Mouse (Mus musculus): ENCODE data around the gene Mcm8. TPM values are rescaled to one million over a fixed set of nuclear protein-coding genes. Genes with fewer than 3 reads are reported as not detected.
A peak's percentile ranks its signal among the peaks of the same experiment; 100 is the strongest.

Gene Mcm8
- polyA plus RNA-seq, 1 experiment from 2014 or later: 8.7 TPM

DNA sequence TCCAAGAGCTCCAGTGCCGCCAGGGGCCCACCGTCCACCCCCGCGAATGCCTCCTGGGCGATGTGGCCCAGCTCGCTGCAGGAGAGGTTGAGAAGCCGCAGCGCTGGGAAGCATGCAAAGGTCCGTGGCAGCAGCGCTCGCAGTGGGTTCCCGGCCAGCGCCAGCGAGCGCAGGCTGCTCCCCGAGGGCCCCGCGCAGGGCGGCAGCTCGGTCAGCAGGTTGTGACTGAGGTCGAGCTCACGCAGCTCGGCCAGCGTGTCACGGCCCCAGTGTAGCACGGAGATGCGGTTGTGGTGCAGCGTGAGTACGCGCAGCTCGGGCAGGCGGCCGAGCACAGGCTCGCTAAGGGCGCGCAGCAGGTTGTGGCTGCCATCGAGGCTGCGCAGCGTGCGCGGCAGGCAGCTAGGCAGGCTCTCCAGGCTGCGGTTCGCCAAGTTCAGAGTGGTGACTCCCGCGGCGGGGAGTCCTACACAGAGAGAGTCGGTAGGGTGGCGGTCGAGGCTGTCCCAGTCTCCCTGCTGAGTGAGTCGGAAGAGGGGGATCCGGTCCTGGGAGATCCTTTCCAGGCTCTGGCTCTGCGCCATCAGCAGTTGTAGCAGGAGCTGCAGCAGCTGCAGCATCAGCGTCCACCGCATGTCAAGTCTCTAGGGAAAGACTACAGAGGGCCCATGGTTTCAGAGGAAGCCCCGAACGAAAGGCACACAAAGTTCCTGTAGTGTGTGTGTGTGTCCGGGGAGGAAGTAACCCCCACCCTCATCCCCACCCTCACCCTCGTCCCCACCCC, 63.5 kb downstream of the Mcm8 start:
- H3K27me3 ChIP-seq: peaks cover 36% of the 10 kb centered on the region
- H3K4me2 ChIP-seq (replicated peaks): peak overlapping the region; percentile 98
- H3K4me1 ChIP-seq: peaks cover 11% of the 10 kb centered on the region
- H3K4me3 ChIP-seq: peak overlapping the region; percentile 54
- H3K9ac ChIP-seq (replicated peaks): peak overlapping the region; percentile 44
- H3K27ac ChIP-seq (replicated peaks): no peak overlapping the region
- under 1% methylated on average over 58 of the region's 58 CpGs for WGBS
- H3K9me3 ChIP-seq: no peaks in the 10 kb centered on the region
- no peaks in the 10 kb centered on the region for H3K36me3 ChIP-seq
- peak; percentile 91 for ATAC-seq (replicated peaks)

DNA sequence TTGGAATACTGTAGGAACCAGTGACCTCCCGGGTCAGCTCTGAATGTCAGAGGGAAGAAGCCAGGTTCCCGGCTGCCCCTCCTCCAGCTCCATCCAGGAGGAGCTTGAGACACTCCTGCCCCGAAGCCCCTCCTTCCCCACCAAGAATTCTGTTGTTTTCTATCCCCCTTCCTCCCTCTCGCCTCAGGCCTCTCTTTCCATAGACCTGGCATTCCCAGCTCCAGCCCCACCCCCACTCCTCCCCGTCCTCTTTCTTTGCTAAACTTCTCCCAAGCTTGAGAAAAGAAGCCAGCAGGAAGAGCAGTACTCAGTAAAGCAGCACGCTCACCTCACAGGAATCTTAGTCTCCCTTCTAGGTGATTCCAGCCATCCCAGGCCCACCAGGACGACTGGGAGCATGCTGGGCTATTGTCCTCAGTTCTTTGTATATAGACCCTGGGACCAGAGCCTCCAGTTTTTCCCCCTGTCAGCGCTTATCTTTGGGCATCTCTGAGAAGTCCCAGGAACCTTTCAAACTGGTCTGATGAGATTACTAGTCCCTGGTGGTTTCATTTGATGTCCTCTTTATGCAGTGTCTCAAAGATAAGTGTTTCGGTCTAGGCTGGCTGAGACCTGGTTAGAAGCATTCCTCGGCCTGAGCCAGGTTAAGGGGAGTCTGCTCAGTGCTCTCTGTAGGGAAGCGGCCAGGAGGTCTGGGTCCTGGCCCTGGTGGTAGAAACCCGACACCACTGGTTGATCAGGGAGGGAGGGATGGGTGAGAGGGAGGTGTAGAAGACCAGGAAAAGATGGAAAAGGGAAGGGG, 65.1 kb downstream of the Mcm8 start, which contains the start of gene Lrrn4:
Lrrn4 (minus strand) TSS at position 48 of the 802 bp plus-strand sequence.
- H3K4me2 ChIP-seq (replicated peaks): peak within 1 kb of the TSS; percentile 98
- peaks cover 11% of the 10 kb centered on the region for H3K4me1 ChIP-seq
- WGBS: 9% methylated on average over 12 of the region's 12 CpGs
- peak within 1 kb of the TSS; percentile 54 for H3K4me3 ChIP-seq
- H3K27me3 ChIP-seq: peaks cover 36% of the 10 kb centered on the region
- no peak within 1 kb of the TSS for H3K27ac ChIP-seq (replicated peaks)
- H3K9me3 ChIP-seq: no peaks in the 10 kb centered on the region
- H3K9ac ChIP-seq (replicated peaks): no peak within 1 kb of the TSS
- ATAC-seq (replicated peaks): no peak
- no peaks in the 10 kb centered on the region for H3K36me3 ChIP-seq

DNA sequence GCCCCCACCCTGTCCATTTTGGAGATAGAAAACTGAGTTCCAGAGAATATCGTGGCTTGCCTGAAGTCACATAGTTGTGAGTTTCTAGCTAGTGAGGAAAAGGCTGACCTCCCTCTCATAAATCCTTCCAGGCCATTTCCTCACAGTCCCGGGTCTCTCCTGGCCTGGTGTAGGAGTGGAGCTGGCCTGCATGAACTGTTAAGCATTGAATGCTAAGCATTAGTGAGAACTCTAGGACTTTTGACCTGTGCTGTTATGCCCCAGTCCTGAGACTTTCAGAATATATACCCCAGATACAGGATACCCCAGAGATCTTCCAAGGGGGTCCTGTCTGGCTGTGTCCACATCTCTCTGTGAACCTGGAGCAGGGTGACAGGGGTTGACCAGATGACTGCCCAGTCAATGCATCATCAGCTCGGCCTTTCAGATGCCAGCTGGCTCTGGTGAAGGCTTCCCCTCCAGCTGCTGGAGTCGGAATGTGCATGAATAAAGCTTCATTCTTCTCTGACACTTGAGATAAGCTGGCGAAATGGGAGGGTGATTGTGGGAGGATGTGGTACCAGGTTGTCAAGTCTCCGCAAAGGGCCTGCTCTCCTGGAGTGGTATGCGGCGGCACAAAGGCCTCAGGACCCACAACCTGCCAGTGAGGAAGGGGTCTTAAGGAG, 68.5 kb downstream of the Mcm8 start:
- H3K27ac ChIP-seq (replicated peaks): no peak overlapping the region
- peaks cover 17% of the 10 kb centered on the region; the same call in 1 of the 2 replicates for H3K27me3 ChIP-seq
- WGBS: 82% methylated on average over 8 of the region's 8 CpGs
- no peak overlapping the region for H3K4me2 ChIP-seq (replicated peaks)
- peaks cover 4% of the 10 kb centered on the region; the same call in 1 of the 2 replicates for H3K4me1 ChIP-seq
- no peak for ATAC-seq (replicated peaks)
- no peaks in the 10 kb centered on the region for H3K36me3 ChIP-seq
- H3K4me3 ChIP-seq: no peak overlapping the region
- no peak overlapping the region for H3K9ac ChIP-seq (replicated peaks)
- no peaks in the 10 kb centered on the region for H3K9me3 ChIP-seq

DNA sequence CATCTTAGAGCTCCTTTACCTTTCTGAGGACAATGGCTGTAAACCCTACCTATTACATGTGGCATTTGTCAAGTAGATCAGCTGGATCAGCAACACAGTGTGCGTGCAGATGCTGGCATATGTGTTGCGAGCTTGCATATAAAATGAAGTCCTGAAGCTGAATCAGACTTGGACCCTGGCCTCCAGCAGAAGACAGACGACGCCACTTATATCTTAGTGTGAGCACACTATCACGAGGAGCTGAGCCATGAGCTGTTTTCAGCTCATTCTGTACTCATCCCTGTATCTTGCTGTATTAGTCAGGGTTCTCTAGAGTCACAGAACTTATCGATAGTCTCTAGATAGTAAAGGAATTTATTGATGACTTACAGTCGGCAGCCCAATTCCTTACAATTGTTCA, 69.4 kb downstream of the Mcm8 start:
- Histone ChIP-seq H3K9ac (replicated peaks) (no peak overlapping the region), H3K4me3 (no peak overlapping the region), H3K4me1 (no peaks in the 10 kb centered on the region), H3K36me3 (no peaks in the 10 kb centered on the region), H3K4me2 (replicated peaks) (no peak overlapping the region), H3K27ac (replicated peaks) (no peak overlapping the region), H3K9me3 (no peaks in the 10 kb centered on the region), H3K27me3 (peaks cover 15% of the 10 kb centered on the region; the same call in 1 of the 2 replicates)
- no peak for ATAC-seq (replicated peaks)
- 94% methylated on average over 7 of the region's 7 CpGs for WGBS

Other genes with a start within 250 kb of the Mcm8 start
- gene Gpcpd1, start 228.4 kb upstream of the Mcm8 start, polyA plus RNA-seq (2015; fragmentation: Nextera tagmentation; extraction: Ambion mirVana): 85.7 and 85.9 TPM in 2 replicates
- gene Shld1, start 129.2 kb upstream of the Mcm8 start, polyA plus RNA-seq (2015; fragmentation: Nextera tagmentation; extraction: Ambion mirVana): 22.1 and 24.6 TPM in 2 replicates
- gene Chgb, start 34.9 kb upstream of the Mcm8 start, polyA plus RNA-seq (2015; fragmentation: Nextera tagmentation; extraction: Ambion mirVana): 36.3 and 39.4 TPM in 2 replicates
- 28.0 and 31.7 TPM in 2 replicates for gene Trmt6, start 86 bp upstream of the Mcm8 start, polyA plus RNA-seq (2015; fragmentation: Nextera tagmentation; extraction: Ambion mirVana)
- gene Crls1, start 30.5 kb downstream of the Mcm8 start, polyA plus RNA-seq (2015; fragmentation: Nextera tagmentation; extraction: Ambion mirVana): 17.3 and 20.1 TPM in 2 replicates
- 0.06 and 0.19 TPM in 2 replicates for gene Lrrn4, start 64.8 kb downstream of the Mcm8 start, polyA plus RNA-seq (2015; fragmentation: Nextera tagmentation; extraction: Ambion mirVana)
- gene Fermt1, start 129.8 kb downstream of the Mcm8 start, polyA plus RNA-seq (2015; fragmentation: Nextera tagmentation; extraction: Ambion mirVana): not detected in 2 replicates